Mouse (Mus musculus) kidney, embryonic 15.5 days (tissue): Measurements from ENCODE around the gene Gnb1l. TPM values are rescaled to one million over a fixed set of nuclear protein-coding genes. Genes with fewer than 3 reads are reported as not detected.

Source experiments
- ATAC-seq: fragments of 200-750 bp; cut with Nextera tagmentation; replicated peaks from 2 replicates; pipeline ENCODE4 v1.8.0; 2017; ENCODE audit warnings: moderate TSS enrichment; ENCODE audit not compliant: low FRiP score
- H3K27ac ChIP-seq: fragments of 300-500 bp; sonication (generic); 2 replicates; pipeline ENCODE4 v1.5.1; 2015; ENCODE audit warnings: mild to moderate bottlenecking, inconsistent platforms
- H3K27me3 ChIP-seq: fragments of 300-500 bp; sonication (generic); 2 replicates; pipeline ENCODE4 v1.6.1; 2015; ENCODE audit warnings: inconsistent platforms
- H3K36me3 ChIP-seq: fragments of 300-500 bp; sonication (generic); 2 replicates; pipeline ENCODE4 v1.6.1; 2015; ENCODE audit warnings: inconsistent platforms
- H3K4me1 ChIP-seq: fragments of 300-500 bp; sonication (generic); 2 replicates; pipeline ENCODE4 v1.6.1; 2015; ENCODE audit warnings: inconsistent platforms
- H3K4me2 ChIP-seq: fragments of 300-500 bp; sonication (generic); 2 replicates; pipeline ENCODE4 v1.6.1; 2015; ENCODE audit warnings: moderate library complexity, mild to moderate bottlenecking, inconsistent platforms
- H3K4me3 ChIP-seq: fragments of 300-500 bp; sonication (generic); replicated peaks from 2 replicates; pipeline ENCODE4 v1.5.1; 2015; ENCODE audit warnings: mild to moderate bottlenecking, inconsistent platforms
- H3K9ac ChIP-seq: fragments of 300-500 bp; sonication (generic); 2 replicates; pipeline ENCODE4 v1.6.1; 2015; ENCODE audit warnings: mild to moderate bottlenecking, inconsistent platforms
- H3K9me3 ChIP-seq: fragments of 300-500 bp; sonication (generic); replicated peaks from 2 replicates; pipeline ENCODE4 v1.6.1; 2016; ENCODE audit warnings: inconsistent platforms
- WGBS: fragments of 180-500 bp; shearing (Covaris S2); methylation state at CpG from one replicate; pipeline ENCODE4 v1.1.7; 2015; ENCODE audit warnings: mixed read lengths; 5-methylcytosine and 5-hydroxymethylcytosine counted together
- polyA plus RNA-seq: library from polyadenylated mRNA; unstranded; fragments of >200 nt; fragmentation: Nextera tagmentation; extraction: Ambion mirVana; gene quantifications from 2 replicates; pipeline ENCODE4 v1.2.1, GENCODE M21; 2015

The Gnb1l gene
- polyA plus RNA-seq, 1 experiment from 2014 or later, result 17.2 TPM

GRCm38 (mm10) chr16:18555235-18555935 is 56.9 kb downstream of the Gnb1l start:
- Histone ChIP-seq H3K27ac (no peak overlapping the region), H3K9me3 (no peaks in the 10 kb centered on the region), H3K27me3 (0 out of 2 replicates have a peak, but pooled peaks cover 4% of the 10 kb centered on the region), H3K36me3 (no peaks in the 10 kb centered on the region), H3K9ac (no peak overlapping the region), H3K4me2 (no peak overlapping the region), H3K4me1 (peaks cover 41% of the 10 kb centered on the region), H3K4me3 (no peak overlapping the region)
- no peak for ATAC-seq
- 51% methylated on average over 17 of the region's 17 CpGs for WGBS

GRCm38 (mm10) chr16:18556461-18556860 is 57.9 kb downstream of the Gnb1l start:
- Histone ChIP-seq H3K9ac (no peak overlapping the region), H3K36me3 (no peaks in the 10 kb centered on the region), H3K4me3 (no peak overlapping the region), H3K27me3 (0 out of 2 replicates have a peak, but pooled peaks cover 4% of the 10 kb centered on the region), H3K4me1 (peaks cover 30% of the 10 kb centered on the region), H3K4me2 (no peak overlapping the region), H3K9me3 (no peaks in the 10 kb centered on the region), H3K27ac (no peak overlapping the region)
- 82% methylated on average over 3 of the region's 3 CpGs for WGBS
- no peak for ATAC-seq

DNA sequence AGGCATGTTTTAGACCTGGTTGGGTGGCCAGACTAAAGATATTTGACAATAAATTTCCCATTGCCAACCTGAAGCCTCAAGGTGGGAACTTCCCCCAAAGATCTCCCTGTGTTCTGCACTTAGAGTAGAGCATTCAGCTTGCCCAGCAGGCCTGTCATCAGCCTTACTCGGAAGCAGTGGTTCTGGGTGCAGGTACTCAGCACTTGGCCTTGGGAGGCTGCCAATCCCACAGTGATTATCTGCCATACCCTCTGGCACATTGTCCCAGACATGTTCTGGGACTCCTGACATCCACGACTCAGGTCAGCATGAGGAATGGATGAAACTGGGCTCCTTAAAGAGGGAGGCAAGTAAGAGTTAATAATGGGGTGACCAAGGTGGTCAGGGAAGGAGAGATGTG is 66.0 kb downstream of the Gnb1l start:
- WGBS, result 84% methylated on average over 2 of the region's 2 CpGs
- Histone ChIP-seq H3K4me3 (no peak overlapping the region), H3K27ac (no peak overlapping the region), H3K4me1 (no peaks in the 10 kb centered on the region), H3K36me3 (no peaks in the 10 kb centered on the region; the same call in 1 of the 2 replicates), H3K9ac (no peak overlapping the region), H3K9me3 (no peaks in the 10 kb centered on the region), H3K4me2 (no peak overlapping the region), H3K27me3 (no peaks in the 10 kb centered on the region)
- no peak for ATAC-seq

GRCm38 (mm10) chr16:18568599-18568998 is 70.1 kb downstream of the Gnb1l start:
- H3K4me1 ChIP-seq, result no peaks in the 10 kb centered on the region
- ATAC-seq, result no peak
- no peaks in the 10 kb centered on the region; the same call in 1 of the 2 replicates for H3K36me3 ChIP-seq
- H3K27ac ChIP-seq, result no peak overlapping the region
- H3K9ac ChIP-seq, result no peak overlapping the region
- H3K4me3 ChIP-seq, result no peak overlapping the region
- WGBS, result 85% methylated on average over 7 of the region's 7 CpGs
- no peak overlapping the region for H3K4me2 ChIP-seq
- H3K9me3 ChIP-seq, result no peaks in the 10 kb centered on the region
- H3K27me3 ChIP-seq, result no peaks in the 10 kb centered on the region

GRCm38 (mm10) chr16:18574196-18574595 is 75.7 kb downstream of the Gnb1l start:
- no peak overlapping the region for H3K4me2 ChIP-seq
- no peaks in the 10 kb centered on the region for H3K36me3 ChIP-seq
- no peak overlapping the region for H3K9ac ChIP-seq
- no peaks in the 10 kb centered on the region for H3K9me3 ChIP-seq
- H3K27me3 ChIP-seq, result peaks cover 28% of the 10 kb centered on the region
- no peaks in the 10 kb centered on the region for H3K4me1 ChIP-seq
- H3K4me3 ChIP-seq, result no peak overlapping the region
- H3K27ac ChIP-seq, result no peak overlapping the region
- WGBS, result 81% methylated on average over 8 of the region's 8 CpGs
- no peak for ATAC-seq

DNA sequence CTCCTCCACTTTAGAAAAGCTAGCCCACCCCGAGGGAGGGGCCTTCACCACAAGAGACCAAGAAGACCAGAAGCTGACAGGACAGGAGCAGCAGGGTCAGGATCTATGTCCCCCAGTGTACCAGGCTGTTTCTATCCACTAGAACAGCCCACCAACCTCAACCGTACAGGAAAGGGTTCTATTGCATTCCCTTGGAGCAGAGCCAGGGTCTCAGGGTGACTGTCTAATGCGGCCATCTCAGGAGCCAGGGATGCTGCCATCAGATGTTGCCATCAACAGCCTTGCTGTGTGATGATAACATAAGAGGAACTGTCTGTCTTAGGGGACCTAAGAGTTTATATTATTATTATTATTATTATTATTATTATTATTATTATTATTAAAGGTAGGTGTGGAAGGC is 78.6 kb downstream of the Gnb1l start:
- H3K4me2 ChIP-seq, result no peak overlapping the region
- ATAC-seq, result no peak
- H3K36me3 ChIP-seq, result no peaks in the 10 kb centered on the region
- no peak overlapping the region for H3K9ac ChIP-seq
- H3K27ac ChIP-seq, result no peak overlapping the region
- 40% methylated on average over 3 of the region's 3 CpGs for WGBS
- peaks cover 57% of the 10 kb centered on the region for H3K27me3 ChIP-seq
- H3K4me3 ChIP-seq, result no peak overlapping the region
- peaks cover 12% of the 10 kb centered on the region for H3K4me1 ChIP-seq
- no peaks in the 10 kb centered on the region for H3K9me3 ChIP-seq

- peaks cover 18% of the 10 kb centered on the region for H3K4me1 ChIP-seq
- no peak for ATAC-seq
- peaks cover 63% of the 10 kb centered on the region for H3K27me3 ChIP-seq
- no peaks in the 10 kb centered on the region for H3K9me3 ChIP-seq
- 28% methylated on average over 5 of the region's 5 CpGs for WGBS
- H3K4me3 ChIP-seq, result no peak overlapping the region
- no peak overlapping the region for H3K27ac ChIP-seq
- no peak overlapping the region for H3K9ac ChIP-seq
- no peaks in the 10 kb centered on the region for H3K36me3 ChIP-seq
- no peak overlapping the region for H3K4me2 ChIP-seq
Measured at GRCm38 (mm10) chr16:18577599-18578160, 79.2 kb downstream of the Gnb1l start.

DNA sequence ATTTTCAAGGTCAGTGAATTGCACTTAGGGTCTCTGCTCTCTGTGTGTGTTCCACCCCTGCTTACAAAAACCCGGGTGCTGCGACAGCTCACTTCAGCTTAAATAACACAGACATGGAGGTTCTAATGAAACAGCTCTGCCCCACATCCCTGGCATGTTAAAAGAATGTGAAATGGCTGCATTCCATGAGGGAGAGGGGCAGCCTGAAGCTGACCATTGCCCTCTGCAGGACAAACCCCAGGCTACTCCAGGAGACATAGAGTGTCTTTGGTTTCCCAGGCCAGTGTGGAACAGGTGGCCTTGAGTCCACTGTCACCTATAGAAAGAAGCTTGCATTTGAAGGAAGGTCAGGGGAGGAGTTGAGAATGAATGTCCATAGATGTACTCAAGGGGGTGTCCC is 81.9 kb downstream of the Gnb1l start:
- Histone ChIP-seq H3K27me3 (peaks cover 88% of the 10 kb centered on the region), H3K27ac (no peak overlapping the region), H3K9ac (no peak overlapping the region), H3K4me1 (peaks cover 20% of the 10 kb centered on the region), H3K4me2 (no peak overlapping the region), H3K4me3 (no peak overlapping the region), H3K36me3 (no peaks in the 10 kb centered on the region), H3K9me3 (no peaks in the 10 kb centered on the region)
- no peak for ATAC-seq
- 26% methylated on average over 2 of the region's 2 CpGs for WGBS

GRCm38 (mm10) chr16:18581050-18581622 is 82.6 kb downstream of the Gnb1l start:
- WGBS, result 5% methylated on average over 21 of the region's 21 CpGs
- ATAC-seq, result no peak

DNA sequence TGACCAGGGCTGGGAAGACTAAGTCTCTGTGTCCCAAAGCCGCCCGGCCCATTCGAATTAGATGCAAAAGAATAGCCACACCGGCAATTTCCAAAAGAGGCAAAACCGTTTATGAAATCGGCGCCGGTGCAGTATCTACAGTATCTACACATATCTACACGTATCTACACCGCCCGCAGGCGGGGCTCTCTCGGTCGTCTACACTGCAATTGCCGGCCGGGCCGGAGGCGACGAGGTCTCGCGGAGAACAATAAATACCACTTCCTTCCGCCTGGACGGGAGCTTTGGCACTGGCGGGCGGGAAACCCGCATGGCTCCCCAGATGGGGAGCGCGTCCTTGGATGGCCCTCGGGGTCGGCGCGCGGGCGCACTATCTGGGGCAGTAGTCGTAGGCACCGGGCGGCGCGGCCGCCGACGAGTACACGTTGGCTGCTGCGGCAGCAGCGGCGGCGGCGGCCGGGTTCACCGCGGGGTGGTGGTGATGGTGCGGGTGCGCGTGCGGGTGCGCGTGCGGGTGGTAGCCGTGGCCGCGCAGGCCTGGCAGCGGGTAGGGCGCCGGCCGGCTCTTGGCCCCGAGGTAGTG is 83.2 kb downstream of the Gnb1l start:
- Histone ChIP-seq H3K4me2 (peak overlapping the region; percentile 59), H3K27me3 (peaks cover 95% of the 10 kb centered on the region), H3K4me1 (peaks cover 31% of the 10 kb centered on the region), H3K36me3 (no peaks in the 10 kb centered on the region), H3K4me3 (peak overlapping the region; percentile 41), H3K9me3 (no peaks in the 10 kb centered on the region), H3K9ac (no peak overlapping the region), H3K27ac (no peak overlapping the region)
- no peak for ATAC-seq
- WGBS, result under 1% methylated on average over 66 of the region's 66 CpGs

More at GRCm38 (mm10) chr16:18581050-18581622, 82.6 kb downstream of the Gnb1l start:
- Histone ChIP-seq H3K4me3 (peak overlapping the region; percentile 41), H3K27me3 (peaks cover 91% of the 10 kb centered on the region), H3K36me3 (no peaks in the 10 kb centered on the region), H3K4me1 (peaks cover 25% of the 10 kb centered on the region), H3K27ac (no peak overlapping the region), H3K9me3 (no peaks in the 10 kb centered on the region), H3K4me2 (peak overlapping the region; percentile 59), H3K9ac (no peak overlapping the region)

DNA sequence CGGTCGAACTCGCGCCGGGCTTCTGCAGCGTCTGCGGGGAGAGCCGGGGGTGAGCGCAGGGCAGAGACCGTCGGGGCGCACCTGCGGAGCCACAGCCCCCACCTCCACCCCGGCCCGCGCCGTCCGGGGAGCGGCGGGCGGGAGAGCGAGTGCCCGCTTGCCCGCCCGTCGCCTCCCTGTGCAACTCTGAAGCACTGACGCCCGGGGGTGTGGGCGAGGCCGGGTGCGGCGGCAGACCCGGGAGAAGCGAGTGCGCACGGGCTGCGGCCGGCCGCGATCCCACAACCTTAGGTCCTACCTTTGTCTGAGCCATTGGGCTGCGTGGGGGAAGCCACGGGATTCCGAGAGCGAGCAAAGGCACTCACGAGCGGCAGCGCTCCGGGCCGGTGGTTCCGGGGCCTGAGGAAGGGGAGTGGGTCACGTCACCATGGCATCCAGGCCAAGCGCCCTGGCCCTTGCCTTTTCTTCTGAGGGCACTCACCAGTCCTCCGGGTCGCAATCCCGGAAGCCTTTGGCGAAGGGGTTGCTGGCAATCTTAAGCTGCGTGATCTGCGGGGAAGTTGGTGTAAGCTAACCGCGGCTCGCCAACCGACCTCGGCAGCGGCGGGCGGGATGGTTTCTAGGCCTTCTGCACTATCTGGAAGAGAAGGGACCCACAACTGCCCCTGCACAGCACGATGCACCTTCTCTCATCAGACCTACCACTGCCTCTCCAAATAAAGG is 84.1 kb downstream of the Gnb1l start:
- Histone ChIP-seq H3K27ac (no peak overlapping the region), H3K4me3 (peak overlapping the region; percentile 41), H3K4me1 (peaks cover 32% of the 10 kb centered on the region), H3K9me3 (no peaks in the 10 kb centered on the region), H3K27me3 (peaks cover 97% of the 10 kb centered on the region), H3K36me3 (no peaks in the 10 kb centered on the region), H3K9ac (no peak overlapping the region), H3K4me2 (peak overlapping the region; percentile 59)
- WGBS, result 3% methylated on average over 56 of the region's 67 CpGs
- no peak for ATAC-seq

DNA sequence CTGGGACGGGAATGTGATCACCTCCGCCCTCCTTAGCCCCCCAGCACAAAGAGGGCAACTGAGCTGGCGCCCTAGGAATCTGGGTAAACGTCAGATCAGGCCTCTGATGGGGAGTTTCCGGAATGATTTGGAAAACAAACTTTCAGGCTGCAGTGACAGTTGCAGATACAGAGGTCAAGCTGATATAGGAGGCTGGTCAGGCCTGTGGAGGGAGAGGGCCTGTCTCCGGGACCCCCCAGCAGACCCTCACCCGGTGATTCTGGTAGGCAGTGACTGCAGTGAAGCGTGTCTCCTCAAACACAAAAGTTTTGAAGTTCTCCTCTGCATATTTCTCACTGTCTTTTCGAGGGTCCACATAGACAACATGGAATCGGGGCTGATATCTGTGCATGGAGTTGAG is 84.7 kb downstream of the Gnb1l start:
- no peak for ATAC-seq
- H3K27me3 ChIP-seq, result peaks cover 97% of the 10 kb centered on the region
- no peaks in the 10 kb centered on the region for H3K9me3 ChIP-seq
- H3K4me1 ChIP-seq, result peaks cover 38% of the 10 kb centered on the region
- H3K9ac ChIP-seq, result no peak overlapping the region
- H3K36me3 ChIP-seq, result no peaks in the 10 kb centered on the region
- H3K4me3 ChIP-seq, result no peak overlapping the region
- 30% methylated on average over 10 of the region's 10 CpGs for WGBS
- H3K27ac ChIP-seq, result no peak overlapping the region
- H3K4me2 ChIP-seq, result no peak overlapping the region
